Mouse (Mus musculus) spleen, adult 2 months (tissue): ENCODE results near the gene Josd1. TPM values are rescaled to one million over a fixed set of nuclear protein-coding genes. Genes with fewer than 3 reads are reported as not detected.

Experiments
- DNase-seq, 2 experiments: peaks; one replicate each; pipeline versions ENCODE4 v3.0.0 to v3.0.0-alpha.2; 2012 to 2021; ENCODE audit warnings: low spot score in 2 of 2, low read depth in 1 of 2
- H3K27ac ChIP-seq: fragments of 200-500 bp; 2 replicates; pipeline ENCODE4 v1.5.1; 2012; ENCODE audit warnings: low read length, inconsistent platforms; ENCODE audit not compliant: insufficient read depth
- H3K27me3 ChIP-seq: fragments of 200-500 bp; 2 replicates; pipeline ENCODE4 v1.6.1; 2012; ENCODE audit warnings: mild to moderate bottlenecking, moderate library complexity, low read length, inconsistent platforms; ENCODE audit not compliant: control insufficient read depth, insufficient read depth
- H3K36me3 ChIP-seq: fragments of 200-500 bp; 2 replicates; pipeline ENCODE4 v1.6.1; 2012; ENCODE audit warnings: mild to moderate bottlenecking, low read length, inconsistent platforms; ENCODE audit not compliant: control insufficient read depth, insufficient read depth
- H3K4me1 ChIP-seq: fragments of 200-500 bp; 2 replicates; pipeline ENCODE4 v1.6.1; 2011; ENCODE audit warnings: inconsistent platforms; ENCODE audit not compliant: control insufficient read depth, insufficient read depth, insufficient read length
- H3K4me3 ChIP-seq: fragments of 200-500 bp; 2 replicates; pipeline ENCODE4 v1.5.1; 2011; ENCODE audit warnings: mild to moderate bottlenecking, inconsistent platforms; ENCODE audit not compliant: insufficient read depth, insufficient read length; ENCODE audit errors: extremely low read depth
- CTCF ChIP-seq: fragments of 200-500 bp; IDR thresholded peaks from 2 replicates; pipeline ENCODE4 v1.5.1; 2011; ENCODE audit warnings: mild to moderate bottlenecking, inconsistent platforms; ENCODE audit not compliant: insufficient read depth, insufficient read length, insufficient replicate concordance; ENCODE audit errors: extremely low read depth
- POLR2A ChIP-seq: fragments of 200-500 bp; IDR thresholded peaks from 2 replicates; pipeline ENCODE4 v1.6.1; 2011; ENCODE audit warnings: low read depth, low read length, inconsistent platforms
- WGBS: fragments of 180-500 bp; shearing (Covaris S2); methylation state at CpG from one replicate; pipeline ENCODE4 v1.1.7; 2018; 5-methylcytosine and 5-hydroxymethylcytosine counted together
- polyA plus RNA-seq: library from polyadenylated mRNA; depleted of rRNA; stranded (reverse); fragments of >200 nt; gene quantifications from 2 replicates; pipeline ENCODE4 v1.2.3, GENCODE M21; 2012; rRNA removed

The Josd1 gene
- polyA plus RNA-seq, 1 experiment = 11.5 TPM

DNA sequence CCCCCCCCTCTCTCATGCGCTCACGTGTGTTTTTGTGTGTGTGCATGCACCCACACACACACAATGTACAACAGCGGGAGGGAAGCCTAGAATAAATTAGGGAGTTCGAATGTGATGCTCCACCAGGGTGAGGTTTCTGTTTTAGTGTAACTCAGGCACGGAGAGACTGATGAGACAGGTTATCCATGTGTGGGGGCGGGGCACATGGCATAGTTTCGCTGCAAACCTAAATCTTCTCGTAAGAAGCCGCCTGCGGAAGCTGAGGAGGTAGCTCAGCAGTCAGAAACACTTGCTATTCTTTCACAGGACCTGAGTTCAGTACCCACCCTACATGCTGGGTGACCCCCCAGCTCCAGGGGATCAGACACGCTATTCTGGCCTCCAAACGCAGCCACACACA is 39.6 kb downstream of the Josd1 start:
- WGBS = 95% methylated on average over 12 of the region's 12 CpGs
- H3K27ac ChIP-seq = no peak overlapping the region
- TF ChIP-seq POLR2A (no peak), CTCF (no peak)
- no peak overlapping the region for H3K4me3 ChIP-seq
- no peaks in the 10 kb centered on the region for H3K27me3 ChIP-seq
- no peaks in the 10 kb centered on the region for H3K4me1 ChIP-seq
- DNase-seq = no peak
- H3K36me3 ChIP-seq = no peaks in the 10 kb centered on the region

DNA sequence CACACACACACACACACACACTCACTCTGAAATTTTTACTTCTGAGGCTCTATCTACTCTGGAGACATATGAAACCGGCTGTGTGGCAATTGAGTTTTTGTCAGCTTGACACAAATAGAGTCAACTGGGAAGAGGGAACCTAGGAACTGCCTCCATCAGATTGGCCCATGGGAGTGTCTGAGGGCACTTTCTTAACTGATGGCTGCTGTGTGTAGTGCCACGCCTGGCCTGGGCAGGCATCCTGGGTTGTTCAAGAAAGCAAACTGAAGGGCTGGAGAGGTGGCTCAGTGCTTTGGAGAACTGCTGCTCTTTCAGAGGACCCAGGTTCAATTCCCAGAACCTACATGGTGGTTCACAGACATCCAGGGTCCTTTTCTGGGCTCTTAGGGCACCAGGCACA is 42.2 kb downstream of the Josd1 start:
- no peaks in the 10 kb centered on the region for H3K4me1 ChIP-seq
- no peaks in the 10 kb centered on the region for H3K27me3 ChIP-seq
- H3K27ac ChIP-seq = no peak overlapping the region
- DNase-seq = no peak
- 78% methylated on average over 2 of the region's 2 CpGs for WGBS
- TF ChIP-seq POLR2A = no peak
- TF ChIP-seq CTCF = no peak
- no peak overlapping the region for H3K4me3 ChIP-seq
- no peaks in the 10 kb centered on the region for H3K36me3 ChIP-seq

DNA sequence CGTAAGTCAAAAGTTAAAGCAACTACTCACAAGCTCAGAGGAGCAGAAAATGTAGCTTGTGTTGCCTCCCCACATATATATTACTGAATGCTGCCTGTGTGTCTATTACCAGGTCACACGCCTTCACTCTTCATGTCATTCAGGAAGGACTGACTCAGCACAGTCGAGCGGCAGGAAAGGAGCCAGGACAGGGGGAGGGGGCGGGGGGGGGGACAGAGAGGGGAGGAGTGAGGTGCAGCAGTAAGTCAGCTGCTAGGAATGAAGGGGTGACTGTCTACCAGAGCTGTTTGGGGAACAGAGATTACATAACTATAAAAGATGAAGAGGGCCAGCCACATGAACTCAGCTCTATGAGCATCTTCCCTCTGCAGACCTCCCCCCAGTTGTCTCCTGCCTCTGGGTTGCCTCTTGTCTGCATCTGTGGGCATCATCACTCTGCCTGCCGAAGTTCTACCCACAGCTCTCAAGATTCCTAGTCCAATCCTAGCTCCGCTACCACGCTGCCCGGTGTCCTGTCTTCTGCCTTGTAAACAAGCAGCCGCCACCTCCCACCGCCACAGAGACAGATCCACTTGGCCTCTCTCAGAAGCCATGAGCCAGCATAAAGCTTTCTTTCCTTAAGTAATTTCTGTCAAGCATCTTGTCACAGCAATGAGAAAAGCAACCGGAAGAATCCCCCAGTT is 46.4 kb downstream of the Josd1 start:
- DNase-seq = no peak
- Histone ChIP-seq H3K4me3 (no peak overlapping the region), H3K4me1 (no peaks in the 10 kb centered on the region), H3K27me3 (no peaks in the 10 kb centered on the region), H3K36me3 (no peaks in the 10 kb centered on the region), H3K27ac (no peak overlapping the region)
- TF ChIP-seq POLR2A (no peak), CTCF (no peak)
- WGBS = 62% methylated on average over 12 of the region's 12 CpGs

GRCm38 (mm10) chr15:79630471-79630870 is 57.2 kb downstream of the Josd1 start:
- no peak for DNase-seq
- H3K4me1 ChIP-seq = no peaks in the 10 kb centered on the region
- no peaks in the 10 kb centered on the region for H3K27me3 ChIP-seq
- 79% methylated on average over 2 of the region's 2 CpGs for WGBS
- H3K4me3 ChIP-seq = no peak overlapping the region
- H3K27ac ChIP-seq = no peak overlapping the region
- H3K36me3 ChIP-seq = no peaks in the 10 kb centered on the region
- TF ChIP-seq CTCF (no peak), POLR2A (no peak)

Other genes with a start within 250 kb of the Josd1 start
- gene Csnk1e, start 232.4 kb downstream of the Josd1 start, polyA plus RNA-seq = 26.3 and 31.3 TPM in 2 replicates
- not detected in 2 replicates for gene Kcnj4, start 182.7 kb downstream of the Josd1 start, polyA plus RNA-seq
- gene Kdelr3, start 171.5 kb downstream of the Josd1 start, polyA plus RNA-seq = 1.8 and 2.3 TPM in 2 replicates
- 158 and 200 TPM in 2 replicates for gene Ddx17, start 141.2 kb downstream of the Josd1 start, polyA plus RNA-seq
- 0.07 and 0.13 TPM in 2 replicates for gene Dmc1, start 82.8 kb downstream of the Josd1 start, polyA plus RNA-seq
- 0.28 and 0.41 TPM in 2 replicates for gene Fam227a, start 29.0 kb downstream of the Josd1 start, polyA plus RNA-seq
- gene Cby1, start 28.7 kb downstream of the Josd1 start, polyA plus RNA-seq = 3.9 and 4.2 TPM in 2 replicates
- 18.7 and 19.5 TPM in 2 replicates for gene Tomm22, start 17.1 kb downstream of the Josd1 start, polyA plus RNA-seq
- gene Gtpbp1, start 2.9 kb upstream of the Josd1 start, polyA plus RNA-seq = 40.3 and 50.4 TPM in 2 replicates
- gene Sun2, start 54.6 kb upstream of the Josd1 start, polyA plus RNA-seq = 101 and 116 TPM in 2 replicates
- gene Dnal4, start 89.9 kb upstream of the Josd1 start, polyA plus RNA-seq = 18.1 and 21.3 TPM in 2 replicates
- 1.3 and 1.7 TPM in 2 replicates for gene Nptxr, start 116.8 kb upstream of the Josd1 start, polyA plus RNA-seq
- 0.13 and 0.68 TPM in 2 replicates for gene Npcd, start 146.3 kb upstream of the Josd1 start, polyA plus RNA-seq
- 24.4 and 33.6 TPM in 2 replicates for gene Cbx6, start 146.8 kb upstream of the Josd1 start, polyA plus RNA-seq
- gene Apobec3, start 203.7 kb upstream of the Josd1 start, polyA plus RNA-seq = 99.9 and 104 TPM in 2 replicates